Mouse (Mus musculus) liver, postnatal 0 days (tissue): ENCODE results near the gene Grk6. TPM values are rescaled to one million over a fixed set of nuclear protein-coding genes. Genes with fewer than 3 reads are reported as not detected.

ENCODE experiments used
- ATAC-seq: fragments of 200-750 bp; cut with Nextera tagmentation; 2 replicates; pipeline ENCODE4 v1.8.0; 2017; ENCODE audit warnings: mild to moderate bottlenecking, moderate library complexity
- DNase-seq: peaks from one replicate; pipeline ENCODE4 v3.0.0-alpha.2; 2016
- H3K27ac ChIP-seq: fragments of 300-500 bp; sonication (generic); 2 replicates; pipeline ENCODE4 v1.5.1; 2014; ENCODE audit warnings: antibody characterized with exemption, moderate library complexity, mild to moderate bottlenecking, low read depth
- H3K27me3 ChIP-seq: fragments of 300-500 bp; sonication (generic); 2 replicates; pipeline ENCODE4 v1.6.1; 2014; ENCODE audit warnings: low read length, control low read depth, mixed read lengths; ENCODE audit not compliant: insufficient read depth
- H3K36me3 ChIP-seq: fragments of 300-500 bp; sonication (generic); replicated peaks from 2 replicates; pipeline ENCODE4 v1.6.1; 2014; ENCODE audit warnings: mild to moderate bottlenecking, control low read depth, low read length, moderate library complexity, mixed read lengths; ENCODE audit not compliant: insufficient read depth
- H3K4me1 ChIP-seq: fragments of 300-500 bp; sonication (generic); 2 replicates; pipeline ENCODE4 v1.6.1; 2014; ENCODE audit warnings: antibody characterized with exemption, mild to moderate bottlenecking, control low read depth; ENCODE audit not compliant: insufficient read depth
- H3K4me2 ChIP-seq: fragments of 300-500 bp; sonication (generic); 2 replicates; pipeline ENCODE4 v1.6.1; 2014; ENCODE audit warnings: low read depth, mild to moderate bottlenecking, low read length, moderate library complexity, mixed read lengths
- H3K4me3 ChIP-seq: fragments of 300-500 bp; sonication (generic); 2 replicates; pipeline ENCODE4 v1.5.1; 2014; ENCODE audit warnings: low read depth, low read length
- H3K9ac ChIP-seq: fragments of 300-500 bp; sonication (generic); replicated peaks from 2 replicates; pipeline ENCODE4 v1.6.1; 2014; ENCODE audit warnings: mild to moderate bottlenecking, moderate library complexity
- H3K9me3 ChIP-seq: fragments of 300-500 bp; sonication (generic); 2 replicates; pipeline ENCODE4 v1.6.1; 2016; ENCODE audit warnings: mild to moderate bottlenecking, control low read depth, low read length, mixed read lengths
- CTCF ChIP-seq: sonication (generic); IDR thresholded peaks from 2 replicates; pipeline ENCODE4 v1.5.1; 2016; ENCODE audit warnings: antibody characterized with exemption, low read depth
- EP300 ChIP-seq: IDR thresholded peaks from 2 replicates; pipeline ENCODE4 v1.6.1; 2016; ENCODE audit warnings: antibody characterized with exemption, low read depth, mild to moderate bottlenecking
- WGBS: fragments of 180-500 bp; shearing (Covaris S2); extraction: QIAGEN DNeasy Blood & Tissue Kit; methylation state at CpG from one replicate; pipeline ENCODE4 v1.1.7; 2014; ENCODE audit not compliant: insufficient replicate concordance; 5-methylcytosine and 5-hydroxymethylcytosine counted together
- polyA plus RNA-seq: library from polyadenylated mRNA; unstranded; fragments of >200 nt; fragmentation: Nextera tagmentation; extraction: Ambion mirVana; gene quantifications from 2 replicates; pipeline ENCODE4 v1.2.1, GENCODE M21; 2015

Grk6 gene
- polyA plus RNA-seq, 1 experiment from 2014 or later: 16.7 TPM

GRCm38 (mm10) chr13:55463399-55464026 is 18.6 kb downstream of the Grk6 start:
- Histone ChIP-seq H3K36me3 (peaks cover 28% of the 10 kb centered on the region), H3K27ac (no peak overlapping the region), H3K27me3 (peaks cover 27% of the 10 kb centered on the region), H3K4me2 (peak overlapping the region; percentile 84), H3K9me3 (no peaks in the 10 kb centered on the region), H3K4me1 (peaks cover 18% of the 10 kb centered on the region), H3K4me3 (peak overlapping the region; percentile 50), H3K9ac (no peak overlapping the region)
- WGBS: 18% methylated on average over 14 of the region's 14 CpGs
- DNase-seq (no peak), ATAC-seq (no peak)
- TF ChIP-seq EP300 (no peak), CTCF (no peak)

- WGBS: under 1% methylated on average over 76 of the region's 84 CpGs
- ATAC-seq (peak; percentile 40; the same call in 1 of the 2 replicates), DNase-seq (peak; percentile 35)
- H3K9ac ChIP-seq: peak within 1 kb of the TSS; percentile 48
- H3K4me3 ChIP-seq: peak within 1 kb of the TSS; percentile 50
- no peaks in the 10 kb centered on the region for H3K9me3 ChIP-seq
- peaks cover 21% of the 10 kb centered on the region for H3K36me3 ChIP-seq
- no peak for TF ChIP-seq EP300
- TF ChIP-seq CTCF: no peak
- peaks cover 18% of the 10 kb centered on the region for H3K4me1 ChIP-seq
- H3K27me3 ChIP-seq: peaks cover 27% of the 10 kb centered on the region
- H3K27ac ChIP-seq: no peak within 1 kb of the TSS
- H3K4me2 ChIP-seq: peak within 1 kb of the TSS; percentile 84
These were observed 19.4 kb downstream of the Grk6 start, which contains the start of gene Prr7 for GRCm38 (mm10) chr13:55464027-55464884. Prr7 (plus strand) TSS chr13:55464267.

GRCm38 (mm10) chr13:55465184-55465583 is 20.3 kb downstream of the Grk6 start:
- Histone ChIP-seq H3K9ac (no peak overlapping the region), H3K4me3 (no peak overlapping the region), H3K27ac (no peak overlapping the region), H3K36me3 (peaks cover 11% of the 10 kb centered on the region), H3K27me3 (peaks cover 30% of the 10 kb centered on the region), H3K9me3 (no peaks in the 10 kb centered on the region), H3K4me1 (peaks cover 18% of the 10 kb centered on the region), H3K4me2 (no peak overlapping the region)
- ATAC-seq: no peak
- 17% methylated on average over 3 of the region's 3 CpGs for WGBS
- TF ChIP-seq CTCF: no peak
- no peak for TF ChIP-seq EP300
- no peak for DNase-seq

GRCm38 (mm10) chr13:55465830-55466440 is 21.1 kb downstream of the Grk6 start:
- H3K9ac ChIP-seq: no peak overlapping the region
- no peak overlapping the region for H3K27ac ChIP-seq
- H3K9me3 ChIP-seq: no peaks in the 10 kb centered on the region
- H3K36me3 ChIP-seq: peaks cover 7% of the 10 kb centered on the region
- H3K4me2 ChIP-seq: no peak overlapping the region
- TF ChIP-seq CTCF (no peak), EP300 (no peak)
- H3K4me1 ChIP-seq: peaks cover 19% of the 10 kb centered on the region
- DNase-seq (no peak), ATAC-seq (no peak)
- H3K27me3 ChIP-seq: peaks cover 37% of the 10 kb centered on the region
- WGBS: 44% methylated on average over 5 of the region's 5 CpGs
- H3K4me3 ChIP-seq: no peak overlapping the region

- 47% methylated on average over 13 of the region's 13 CpGs for WGBS
- Histone ChIP-seq H3K4me3 (no peak overlapping the region), H3K9me3 (no peaks in the 10 kb centered on the region), H3K36me3 (no peaks in the 10 kb centered on the region), H3K27ac (no peak overlapping the region), H3K4me2 (no peak overlapping the region), H3K9ac (no peak overlapping the region), H3K27me3 (peaks cover 63% of the 10 kb centered on the region), H3K4me1 (peaks cover 38% of the 10 kb centered on the region)
- TF ChIP-seq EP300: no peak
- peak; percentile 74 for TF ChIP-seq CTCF
- DNase-seq (peak; percentile 56), ATAC-seq (no peak)
These were observed 24.1 kb downstream of the Grk6 start for GRCm38 (mm10) chr13:55468851-55469560.
